Mouse (Mus musculus) liver, embryonic 16.5 days (tissue): ENCODE results near the gene Wnt7b. TPM values are rescaled to one million over a fixed set of nuclear protein-coding genes. Genes with fewer than 3 reads are reported as not detected.

Experiments
- ATAC-seq: fragments of 200-750 bp; cut with Nextera tagmentation; 2 replicates; pipeline ENCODE4 v1.8.0; 2017; ENCODE audit warnings: low read depth, mild to moderate bottlenecking, moderate number of reproducible peaks, moderate library complexity
- H3K27ac ChIP-seq: fragments of 300-500 bp; sonication (generic); 2 replicates; pipeline ENCODE4 v1.5.1; 2014; ENCODE audit warnings: mild to moderate bottlenecking, low read length
- H3K27me3 ChIP-seq: fragments of 300-500 bp; sonication (generic); 2 replicates; pipeline ENCODE4 v1.6.1; 2014; ENCODE audit warnings: low read depth, low read length, mixed read lengths; ENCODE audit not compliant: control insufficient read depth, insufficient read depth
- H3K36me3 ChIP-seq: fragments of 300-500 bp; sonication (generic); 2 replicates; pipeline ENCODE4 v1.6.1; 2014; ENCODE audit warnings: mild to moderate bottlenecking; ENCODE audit not compliant: control insufficient read depth, insufficient read depth
- H3K4me1 ChIP-seq: fragments of 300-500 bp; sonication (generic); 2 replicates; pipeline ENCODE4 v1.6.1; 2014; ENCODE audit warnings: low read depth, low read length, mixed read lengths; ENCODE audit not compliant: control insufficient read depth
- H3K4me2 ChIP-seq: fragments of 300-500 bp; sonication (generic); 2 replicates; pipeline ENCODE4 v1.6.1; 2014; ENCODE audit warnings: low read depth, low read length, mixed read lengths
- H3K4me3 ChIP-seq: fragments of 300-500 bp; sonication (generic); 2 replicates; pipeline ENCODE4 v1.5.1; 2014; ENCODE audit warnings: low read depth, mild to moderate bottlenecking, low read length
- H3K9ac ChIP-seq: fragments of 300-500 bp; sonication (generic); 2 replicates; pipeline ENCODE4 v1.6.1; 2014; ENCODE audit warnings: low read depth, low read length
- H3K9me3 ChIP-seq: fragments of 300-500 bp; sonication (generic); replicated peaks from 2 replicates; pipeline ENCODE4 v1.6.1; 2016; ENCODE audit warnings: low read length; ENCODE audit not compliant: control insufficient read depth
- WGBS: fragments of 180-500 bp; shearing (Covaris S2); extraction: QIAGEN DNeasy Blood & Tissue Kit; methylation state at CpG from one replicate; pipeline ENCODE4 v1.1.7; 2014; ENCODE audit not compliant: insufficient replicate concordance; 5-methylcytosine and 5-hydroxymethylcytosine counted together
- polyA plus RNA-seq: library from polyadenylated mRNA; unstranded; fragments of >200 nt; fragmentation: Nextera tagmentation; extraction: Ambion mirVana; gene quantifications from 2 replicates; pipeline ENCODE4 v1.2.1, GENCODE M21; 2015

Wnt7b gene
- polyA plus RNA-seq, 1 experiment from 2014 or later, result 0.19 TPM

DNA sequence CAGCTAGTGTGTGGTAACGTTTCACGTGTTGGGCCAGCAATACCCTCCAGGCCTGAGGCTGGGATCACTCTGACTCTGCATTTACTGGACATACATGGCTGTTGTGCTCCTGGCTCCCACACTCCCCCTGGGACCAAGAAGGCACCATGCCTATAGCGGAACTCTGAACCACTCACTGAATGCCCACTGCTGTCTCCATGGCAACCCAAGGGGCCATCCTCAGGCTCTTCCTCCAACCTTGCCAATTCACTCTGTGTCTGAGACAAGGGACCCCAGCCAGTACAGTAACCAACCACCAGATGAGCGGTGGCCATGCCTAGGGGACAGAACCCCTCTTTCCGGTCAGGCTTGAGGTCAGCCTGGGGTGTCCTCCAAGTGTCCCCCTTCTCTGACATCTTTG, 17.3 kb downstream of the Wnt7b start:
- Histone ChIP-seq H3K27me3 (no peaks in the 10 kb centered on the region), H3K4me3 (no peak overlapping the region), H3K27ac (no peak overlapping the region), H3K4me1 (no peaks in the 10 kb centered on the region), H3K9me3 (no peaks in the 10 kb centered on the region), H3K4me2 (no peak overlapping the region), H3K9ac (no peak overlapping the region), H3K36me3 (no peaks in the 10 kb centered on the region)
- WGBS, result 74% methylated on average over 5 of the region's 5 CpGs
- ATAC-seq, result no peak

- Histone ChIP-seq H3K4me2 (no peak overlapping the region), H3K36me3 (no peaks in the 10 kb centered on the region), H3K27ac (no peak overlapping the region), H3K4me3 (no peak overlapping the region), H3K9me3 (no peaks in the 10 kb centered on the region), H3K9ac (no peak overlapping the region), H3K4me1 (no peaks in the 10 kb centered on the region), H3K27me3 (no peaks in the 10 kb centered on the region)
- WGBS, result 67% methylated on average over 13 of the region's 13 CpGs
- ATAC-seq, result no peak
Measured at GRCm38 (mm10) chr15:85564034-85564769, 18.1 kb downstream of the Wnt7b start.

- no peak for ATAC-seq
- Histone ChIP-seq H3K27ac (no peak overlapping the region), H3K36me3 (no peaks in the 10 kb centered on the region), H3K27me3 (no peaks in the 10 kb centered on the region), H3K4me2 (no peak overlapping the region), H3K4me3 (no peak overlapping the region), H3K4me1 (no peaks in the 10 kb centered on the region), H3K9ac (no peak overlapping the region), H3K9me3 (no peaks in the 10 kb centered on the region)
- WGBS, result 78% methylated on average over 12 of the region's 12 CpGs
Measured at GRCm38 (mm10) chr15:85561953-85562352, 20.3 kb downstream of the Wnt7b start.

- Histone ChIP-seq H3K9me3 (no peaks in the 10 kb centered on the region), H3K27ac (no peak overlapping the region), H3K27me3 (no peaks in the 10 kb centered on the region), H3K36me3 (no peaks in the 10 kb centered on the region), H3K4me2 (no peak overlapping the region), H3K4me3 (no peak overlapping the region), H3K4me1 (no peaks in the 10 kb centered on the region), H3K9ac (no peak overlapping the region)
- 51% methylated on average over 11 of the region's 11 CpGs for WGBS
- no peak for ATAC-seq
Measured at GRCm38 (mm10) chr15:85560830-85561229, 21.4 kb downstream of the Wnt7b start.

DNA sequence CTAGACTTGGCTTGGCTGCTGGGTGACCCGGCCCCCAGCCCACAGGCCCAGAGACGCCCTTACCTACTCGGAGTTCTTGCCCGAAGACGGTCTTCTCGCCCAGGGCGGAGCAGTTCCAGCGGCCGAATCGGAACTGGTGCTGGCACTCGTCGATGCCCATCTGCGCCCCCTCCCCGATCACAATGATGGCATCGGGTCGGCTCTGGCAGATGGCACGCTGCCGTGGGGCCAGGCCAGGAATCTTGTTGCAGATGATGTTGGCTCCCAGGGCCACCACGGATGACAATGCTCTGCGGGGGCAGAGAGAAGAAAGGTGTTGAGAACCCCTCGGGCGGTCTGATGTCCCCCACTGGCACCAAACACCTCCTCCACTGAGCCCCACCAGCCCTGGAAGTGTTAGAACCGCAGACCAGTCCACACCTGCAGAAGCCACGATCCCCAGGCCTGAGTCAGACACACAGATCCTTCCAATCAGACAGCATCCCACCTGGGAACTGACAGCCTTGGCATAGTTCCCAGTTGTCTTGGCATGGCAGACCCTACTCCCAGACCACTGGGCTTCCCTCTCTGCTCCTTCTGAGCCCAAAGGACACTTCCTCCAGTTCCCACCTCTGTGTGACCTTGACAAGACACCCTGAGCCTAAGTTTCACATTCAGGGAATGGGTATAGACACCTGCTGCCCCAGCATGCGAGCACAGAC, 23.3 kb downstream of the Wnt7b start:
- Histone ChIP-seq H3K9ac (no peak overlapping the region), H3K4me2 (no peak overlapping the region), H3K27ac (no peak overlapping the region), H3K4me1 (no peaks in the 10 kb centered on the region), H3K27me3 (no peaks in the 10 kb centered on the region), H3K4me3 (no peak overlapping the region), H3K36me3 (no peaks in the 10 kb centered on the region), H3K9me3 (no peaks in the 10 kb centered on the region)
- 78% methylated on average over 25 of the region's 25 CpGs for WGBS
- no peak for ATAC-seq

DNA sequence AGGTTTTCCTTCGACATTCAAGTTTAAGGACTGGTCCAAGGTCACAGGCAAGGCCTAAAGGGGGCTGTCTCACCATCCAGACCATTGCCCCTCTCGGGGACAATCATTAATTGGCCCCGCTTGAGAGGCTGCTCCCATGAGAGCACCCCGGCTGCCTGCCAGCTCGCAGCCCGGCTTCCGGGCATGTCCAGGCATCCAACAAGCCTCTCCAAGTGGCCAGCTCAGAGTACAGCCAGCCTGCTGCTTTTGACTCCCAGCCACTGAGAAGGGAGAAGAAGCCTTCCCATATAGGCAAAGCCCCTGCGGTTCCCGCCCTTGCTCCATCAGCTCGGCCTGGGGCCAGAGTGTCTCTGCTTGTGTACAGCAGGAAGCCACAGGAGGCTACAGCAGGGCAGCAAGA, 26.5 kb downstream of the Wnt7b start:
- Histone ChIP-seq H3K27ac (no peak overlapping the region), H3K9me3 (no peaks in the 10 kb centered on the region), H3K4me3 (no peak overlapping the region), H3K9ac (no peak overlapping the region), H3K27me3 (no peaks in the 10 kb centered on the region), H3K4me1 (no peaks in the 10 kb centered on the region), H3K36me3 (no peaks in the 10 kb centered on the region), H3K4me2 (no peak overlapping the region)
- ATAC-seq, result no peak
- 57% methylated on average over 10 of the region's 10 CpGs for WGBS

DNA sequence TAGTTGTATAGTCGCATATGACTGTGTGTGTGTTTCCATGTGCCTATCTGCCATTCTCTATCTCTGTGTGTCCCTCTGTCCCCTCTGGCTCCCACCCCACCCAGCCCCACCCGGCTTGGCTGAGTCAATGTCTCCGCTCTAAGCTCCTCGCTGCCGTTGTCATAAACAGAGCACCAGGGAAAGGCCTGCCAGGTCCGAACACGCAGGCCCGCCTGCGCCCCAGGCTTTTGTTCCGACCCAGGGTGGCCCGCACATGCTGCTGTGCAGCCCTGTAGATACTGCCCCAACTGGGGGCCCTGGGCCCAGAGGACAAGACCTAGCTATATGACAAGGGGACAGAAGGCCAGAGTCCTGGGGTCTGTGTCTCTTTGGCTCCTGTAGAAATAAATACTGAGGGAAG, 28.9 kb downstream of the Wnt7b start:
- WGBS, result 79% methylated on average over 11 of the region's 11 CpGs
- ATAC-seq, result no peak

GRCm38 (mm10) chr15:85546500-85546899, 35.8 kb downstream of the Wnt7b start:
- no peak overlapping the region for H3K9ac ChIP-seq
- no peaks in the 10 kb centered on the region for H3K9me3 ChIP-seq
- no peak for ATAC-seq
- H3K27me3 ChIP-seq, result no peaks in the 10 kb centered on the region; the same call in 1 of the 2 replicates
- no peaks in the 10 kb centered on the region for H3K4me1 ChIP-seq
- WGBS, result 54% methylated on average over 4 of the region's 4 CpGs
- H3K4me2 ChIP-seq, result no peak overlapping the region
- no peak overlapping the region for H3K27ac ChIP-seq
- H3K4me3 ChIP-seq, result no peak overlapping the region
- H3K36me3 ChIP-seq, result no peaks in the 10 kb centered on the region

More for the DNA sequence above, 28.9 kb downstream of the Wnt7b start:
- no peak overlapping the region for H3K4me2 ChIP-seq
- H3K9ac ChIP-seq, result no peak overlapping the region
- no peak overlapping the region for H3K27ac ChIP-seq
- H3K27me3 ChIP-seq, result no peaks in the 10 kb centered on the region
- no peaks in the 10 kb centered on the region for H3K36me3 ChIP-seq
- H3K9me3 ChIP-seq, result no peaks in the 10 kb centered on the region
- H3K4me3 ChIP-seq, result no peak overlapping the region
- H3K4me1 ChIP-seq, result no peaks in the 10 kb centered on the region

GRCm38 (mm10) chr15:85545369-85545768, 36.9 kb downstream of the Wnt7b start:
- no peak overlapping the region for H3K4me3 ChIP-seq
- H3K36me3 ChIP-seq, result no peaks in the 10 kb centered on the region
- no peaks in the 10 kb centered on the region for H3K9me3 ChIP-seq
- H3K9ac ChIP-seq, result no peak overlapping the region
- no peak for ATAC-seq
- H3K4me2 ChIP-seq, result no peak overlapping the region
- no peaks in the 10 kb centered on the region; the same call in 1 of the 2 replicates for H3K27me3 ChIP-seq
- no peak overlapping the region for H3K27ac ChIP-seq
- no peaks in the 10 kb centered on the region for H3K4me1 ChIP-seq
- 52% methylated on average over 5 of the region's 5 CpGs for WGBS
